Mouse (Mus musculus) right cerebral cortex, postnatal 4 days (tissue): ENCODE measurements around the gene Pus1.

Source experiments
- DNase-seq: peaks from one replicate; pipeline ENCODE4 v3.0.0-alpha.2; 2022

Gene Pus1

GRCm38 (mm10) chr5:110779998-110780760, at the start of gene Pus1:
Gene Pus1 (minus strand): TSS chr5:110780659.
- peak; percentile 91 for DNase-seq

GRCm38 (mm10) chr5:110827576-110827975, 47.1 kb upstream of the Pus1 start:
- no peak for DNase-seq

GRCm38 (mm10) chr5:110826781-110827495, 46.5 kb upstream of the Pus1 start:
- no peak for DNase-seq

GRCm38 (mm10) chr5:110824421-110824820, 44.0 kb upstream of the Pus1 start:
- no peak for DNase-seq

- peak; percentile 99 for DNase-seq
These were observed 29.3 kb upstream of the Pus1 start, which contains the start of gene Ulk1 for GRCm38 (mm10) chr5:110809667-110810325. Gene Ulk1 (minus strand): TSS chr5:110810097.

- no peak for DNase-seq
These were observed 28.6 kb upstream of the Pus1 start for GRCm38 (mm10) chr5:110808821-110809666.

GRCm38 (mm10) chr5:110808061-110808631, 27.7 kb upstream of the Pus1 start:
- peak; percentile 63 for DNase-seq

GRCm38 (mm10) chr5:110807453-110807852, 27.0 kb upstream of the Pus1 start:
- no peak for DNase-seq

GRCm38 (mm10) chr5:110806676-110807075, 26.2 kb upstream of the Pus1 start:
- DNase-seq, result no peak

- DNase-seq, result no peak
These were observed 25.7 kb upstream of the Pus1 start for GRCm38 (mm10) chr5:110806154-110806553.

GRCm38 (mm10) chr5:110804012-110804743, 23.7 kb upstream of the Pus1 start:
- DNase-seq, result no peak

- DNase-seq, result no peak
These were observed 22.4 kb upstream of the Pus1 start for GRCm38 (mm10) chr5:110802809-110803208.

- DNase-seq, result no peak
These were observed 21.7 kb upstream of the Pus1 start for GRCm38 (mm10) chr5:110802186-110802585.

- DNase-seq, result no peak
These were observed 20.7 kb upstream of the Pus1 start for GRCm38 (mm10) chr5:110801036-110801624.

- DNase-seq, result no peak
These were observed 17.2 kb upstream of the Pus1 start for GRCm38 (mm10) chr5:110797696-110798095.

GRCm38 (mm10) chr5:110794363-110794762, 13.9 kb upstream of the Pus1 start:
- no peak for DNase-seq

GRCm38 (mm10) chr5:110788684-110789083, 8.2 kb upstream of the Pus1 start:
- peak; percentile 33 for DNase-seq

- DNase-seq, result no peak
These were observed 5.8 kb upstream of the Pus1 start for GRCm38 (mm10) chr5:110786081-110786835.

- DNase-seq, result no peak
These were observed 2.7 kb upstream of the Pus1 start for GRCm38 (mm10) chr5:110783150-110783549.

- DNase-seq, result no peak
These were observed 1.2 kb upstream of the Pus1 start for GRCm38 (mm10) chr5:110781529-110782238.
